Mouse (Mus musculus) frontal cortex, postnatal 10 days (tissue): ENCODE measurements around the gene Pde7b.

Experiments used
- DNase-seq, 2 experiments: peaks; one replicate each; pipeline ENCODE4 v3.0.0; 2022; ENCODE audit warnings: low spot score in 2 of 2, mixed read lengths in 1 of 2

Gene Pde7b

DNA sequence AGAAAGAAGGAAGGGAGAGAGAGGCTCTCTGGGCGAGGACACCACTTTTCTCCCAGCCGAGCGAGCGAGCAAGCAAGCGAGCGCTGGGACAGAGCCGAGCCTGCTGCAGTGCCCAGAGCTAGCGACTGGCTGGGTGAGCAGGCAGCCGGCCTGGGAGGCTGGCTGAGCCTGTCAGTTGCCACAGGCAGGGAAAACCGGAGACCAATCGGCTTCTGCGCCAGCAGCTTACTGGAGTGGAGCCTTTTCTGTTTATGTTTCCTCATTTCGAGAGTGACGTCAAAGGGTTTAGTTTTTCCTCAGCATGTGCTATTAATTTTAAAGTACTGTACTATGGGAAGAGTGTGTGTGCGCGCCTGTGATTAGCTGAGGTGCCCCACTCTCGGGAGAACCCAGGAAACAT, at the start of gene Pde7b:
Gene Pde7b, minus strand, starts transcription at position 173 of the 400 bp plus-strand sequence.
- peak; percentile 66 to 79 for DNase-seq

DNA sequence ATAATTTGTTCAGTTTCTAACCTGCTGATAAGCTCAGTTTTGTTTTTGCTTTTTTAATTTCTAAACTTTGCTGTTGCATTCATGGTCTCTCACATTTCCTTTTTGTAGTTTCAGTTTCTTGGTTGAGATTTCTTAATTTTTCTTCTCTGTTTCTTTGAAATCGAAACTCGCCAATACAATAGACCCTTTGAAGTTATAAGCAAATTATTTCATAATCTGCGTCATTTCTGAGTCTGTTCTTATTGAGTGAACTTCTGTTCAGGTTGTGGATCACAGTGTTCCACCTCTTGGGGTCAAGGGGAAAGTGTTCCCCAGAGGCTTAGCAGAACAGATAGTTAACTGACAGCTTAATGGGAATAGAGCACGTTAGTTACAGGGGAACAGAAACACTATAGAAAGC, 47.2 kb upstream of the Pde7b start:
- no peak for DNase-seq

DNA sequence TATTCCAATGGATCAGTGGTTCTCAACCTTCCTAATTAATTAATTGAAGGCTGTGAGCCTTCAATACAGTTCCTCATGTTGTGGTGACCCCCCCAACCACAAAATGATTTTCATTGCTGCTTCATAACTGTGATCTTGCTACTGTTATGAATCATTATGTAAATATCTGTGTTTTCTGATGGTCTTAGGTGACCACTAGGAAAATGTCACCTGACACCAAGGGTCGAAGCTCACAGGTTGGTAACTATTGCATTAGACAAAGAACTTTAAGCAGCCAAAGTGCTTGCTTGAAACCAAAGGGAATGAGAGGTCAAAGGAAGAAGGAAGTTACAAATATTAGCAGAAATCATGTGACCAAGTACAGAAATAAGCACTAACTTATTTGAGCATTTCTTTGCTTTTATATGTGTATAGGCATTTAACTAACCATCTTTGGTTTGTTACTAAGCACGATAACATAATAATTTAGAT, 45.6 kb upstream of the Pde7b start:
- DNase-seq: no peak

DNA sequence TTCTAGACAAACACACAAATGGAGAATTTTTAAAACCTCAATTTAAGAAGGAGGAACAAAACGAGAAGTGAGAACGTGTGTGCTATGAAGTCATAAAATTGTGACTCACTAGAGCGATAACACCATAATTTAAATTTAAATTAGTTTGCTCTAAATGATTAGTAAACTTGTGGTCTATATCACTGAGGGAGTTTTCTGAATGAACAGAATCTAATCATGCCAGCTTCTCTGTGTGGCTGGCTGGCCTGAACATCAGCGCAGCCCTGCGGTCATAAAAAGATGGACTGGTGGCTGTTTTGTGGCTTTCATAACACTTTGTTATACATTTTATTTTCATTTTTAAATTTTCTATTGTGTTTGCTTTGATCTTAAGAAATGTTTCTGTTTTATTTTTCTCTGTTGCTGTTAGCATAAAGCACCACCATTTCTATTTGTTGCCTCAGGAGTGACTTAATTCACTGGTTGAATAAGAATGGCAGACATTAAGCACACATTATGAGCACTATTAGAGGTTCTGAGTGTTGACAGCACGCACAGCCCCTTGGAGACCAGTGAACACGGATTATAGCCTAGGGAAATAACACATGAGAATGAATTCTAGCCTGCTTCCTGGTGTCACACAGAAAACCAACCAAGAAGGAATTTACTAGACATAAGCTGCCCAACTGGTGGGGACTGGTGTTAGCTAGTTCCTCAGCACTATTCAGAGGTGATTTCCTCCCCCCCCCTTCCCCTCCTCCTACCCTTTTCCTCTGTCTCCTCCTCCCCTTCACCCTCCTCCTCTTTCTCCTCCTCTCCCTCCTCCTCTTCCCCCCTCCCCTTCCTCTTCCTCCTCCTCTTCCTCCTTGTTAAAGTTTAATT, 44.9 kb upstream of the Pde7b start:
- DNase-seq: no peak

DNA sequence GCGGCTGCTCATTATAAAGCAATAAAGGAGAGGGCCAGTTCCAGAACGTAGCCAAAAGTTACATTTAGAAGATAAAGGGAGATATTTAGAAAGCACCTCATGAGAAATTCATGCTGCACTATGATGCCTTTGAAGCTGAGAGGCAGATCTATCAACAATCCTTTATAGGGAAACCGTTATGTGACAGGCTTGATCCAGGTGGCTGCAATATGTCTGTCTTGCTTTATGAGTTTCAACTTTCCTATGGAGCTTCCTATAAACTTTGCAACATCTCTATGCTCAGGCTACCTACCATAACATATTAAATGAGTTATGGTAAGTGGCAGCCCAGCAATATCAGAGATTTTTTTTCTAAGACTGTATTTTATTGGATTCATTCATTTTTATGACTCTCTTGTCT, 39.5 kb upstream of the Pde7b start:
- no peak for DNase-seq

DNA sequence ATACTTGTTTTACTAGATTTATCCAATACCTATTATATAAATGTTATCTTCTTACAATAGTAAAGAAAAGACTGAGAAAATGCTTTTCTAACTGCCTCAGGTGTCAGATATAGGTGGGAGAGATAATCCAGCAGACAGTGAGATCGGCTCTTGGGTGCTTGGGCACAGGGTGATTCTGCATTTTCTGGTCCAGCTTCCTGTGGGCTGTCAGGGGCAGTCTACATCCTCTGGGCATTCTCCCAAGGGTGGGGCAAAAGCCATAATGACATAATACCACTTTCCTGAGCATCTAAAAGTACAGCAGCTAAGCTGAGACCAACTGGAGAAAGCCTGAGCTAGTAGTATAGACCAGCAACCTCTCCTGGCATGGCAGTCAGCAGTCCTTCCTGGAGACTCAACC, 34.1 kb upstream of the Pde7b start:
- DNase-seq: no peak

DNA sequence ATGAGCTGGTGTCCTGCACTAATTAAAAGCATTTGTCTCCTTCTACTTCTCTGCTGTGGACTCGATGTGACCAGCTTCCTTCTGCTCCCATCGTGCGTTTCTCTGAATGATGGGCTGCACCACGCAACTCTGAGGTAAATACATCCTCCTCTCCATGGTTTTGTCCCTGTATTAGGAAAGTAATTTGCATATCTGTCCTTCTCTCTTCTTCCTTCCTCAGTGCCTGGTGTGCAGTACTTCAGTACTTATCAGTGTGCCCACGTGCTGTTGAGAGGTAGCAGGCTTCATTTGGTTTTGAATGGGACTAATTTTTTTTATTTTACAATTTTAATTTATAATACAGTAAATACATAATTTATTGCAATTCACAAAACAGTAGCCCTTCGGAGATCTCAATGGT, 33.4 kb upstream of the Pde7b start:
- no peak for DNase-seq

DNA sequence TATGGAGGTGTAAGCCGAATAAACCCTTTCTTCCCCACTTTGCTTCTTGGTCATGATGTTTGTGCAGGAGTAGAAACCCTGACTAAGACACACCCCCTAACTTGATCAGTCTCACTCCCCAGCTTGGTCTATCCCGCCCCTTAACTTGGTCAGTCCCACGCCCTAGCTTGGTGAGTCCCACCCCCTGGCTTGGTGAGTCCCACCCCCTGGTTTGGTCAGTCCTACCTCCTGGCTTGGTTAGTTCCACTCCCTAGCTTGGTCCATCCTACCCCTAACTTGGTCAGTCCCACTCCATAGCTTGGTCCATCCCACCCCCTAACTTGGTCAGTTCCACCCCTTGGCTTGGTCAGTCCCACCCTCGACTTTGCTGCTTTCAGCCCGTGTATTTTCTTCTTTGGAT, 31.3 kb upstream of the Pde7b start:
- no peak for DNase-seq

DNA sequence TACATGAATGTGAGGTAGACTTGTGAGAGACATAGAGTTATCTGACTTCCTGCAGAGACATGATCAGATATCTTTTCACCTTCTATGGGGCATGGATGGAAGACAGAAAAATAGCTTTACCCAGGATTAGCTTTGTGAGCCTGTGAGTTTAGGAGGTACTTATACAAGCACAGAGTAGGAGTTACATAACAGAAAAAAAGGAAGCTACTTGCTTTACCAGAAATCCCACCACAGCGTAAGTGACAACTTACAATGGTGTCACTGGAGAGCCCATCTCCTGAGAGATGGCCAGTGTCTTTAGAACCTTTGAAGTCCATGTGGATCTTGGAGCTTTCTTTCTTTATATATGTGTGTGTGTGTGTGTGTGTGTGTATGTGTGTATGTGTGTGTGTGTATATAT, 28.0 kb upstream of the Pde7b start:
- DNase-seq: no peak

DNA sequence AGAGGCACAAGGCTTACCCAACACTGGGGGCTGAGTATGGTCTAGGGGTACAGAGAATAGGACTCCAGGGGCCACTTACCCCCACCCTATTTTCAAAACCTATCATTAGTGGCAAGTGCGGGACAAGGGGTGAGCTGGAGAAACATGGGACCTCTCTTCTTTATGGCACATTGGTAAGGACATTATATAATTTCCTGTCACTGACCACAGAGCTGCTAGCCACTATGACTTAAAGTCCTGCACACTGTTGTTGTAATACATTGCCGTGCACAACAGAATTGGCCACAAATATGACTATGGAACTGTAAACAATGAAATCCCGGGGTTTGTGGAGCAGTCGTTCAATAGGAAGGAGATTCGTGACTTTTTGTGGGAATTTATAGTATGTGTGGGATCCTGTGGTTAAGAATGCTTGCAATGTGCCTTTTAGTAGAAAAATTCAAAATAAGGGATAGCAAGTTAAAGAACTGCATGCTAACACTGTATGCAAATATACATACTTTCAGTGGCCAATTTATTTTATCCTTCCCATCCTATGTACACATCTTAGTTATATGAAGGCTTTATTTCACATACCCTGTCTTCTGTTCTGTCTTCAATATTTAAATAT, 25.9 kb upstream of the Pde7b start:
- DNase-seq: no peak

DNA sequence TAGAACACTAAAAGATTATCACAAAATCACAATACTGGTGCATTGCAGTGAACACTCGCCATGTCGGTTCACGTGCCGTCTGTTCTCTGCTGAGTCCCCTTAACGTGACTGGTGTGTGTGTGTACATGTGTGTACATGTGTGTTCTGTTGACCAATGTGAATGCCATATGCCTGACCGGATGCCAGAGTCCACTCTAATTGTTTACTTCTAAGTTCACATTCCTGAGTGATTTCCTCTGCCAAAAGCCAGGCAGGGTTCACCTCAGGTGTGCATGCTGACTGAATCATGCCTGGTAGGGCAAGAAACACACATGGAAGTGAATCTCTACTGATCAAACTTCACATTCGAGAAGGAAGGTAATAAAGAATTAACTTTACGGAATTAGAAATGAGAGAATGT, 24.1 kb upstream of the Pde7b start:
- DNase-seq: no peak

DNA sequence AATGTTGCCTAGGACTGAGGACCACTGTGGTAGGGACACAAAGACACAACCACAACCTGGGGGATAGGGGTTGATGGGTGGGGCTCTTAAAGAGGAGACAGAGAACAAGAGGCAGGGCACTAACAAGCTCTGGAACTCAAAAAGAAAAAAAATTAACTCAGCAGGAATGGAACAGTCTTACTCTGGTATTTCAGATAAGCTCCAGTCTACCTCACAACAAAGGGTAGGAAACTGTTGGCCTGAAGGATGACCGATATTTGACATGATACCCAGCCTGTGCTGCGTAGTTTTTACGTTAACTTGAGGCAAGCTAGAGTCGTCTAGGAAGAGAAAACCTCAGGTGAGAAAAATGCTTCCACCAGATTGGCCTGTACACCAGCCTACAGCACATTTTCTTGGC, 22.4 kb upstream of the Pde7b start:
- DNase-seq: no peak

DNA sequence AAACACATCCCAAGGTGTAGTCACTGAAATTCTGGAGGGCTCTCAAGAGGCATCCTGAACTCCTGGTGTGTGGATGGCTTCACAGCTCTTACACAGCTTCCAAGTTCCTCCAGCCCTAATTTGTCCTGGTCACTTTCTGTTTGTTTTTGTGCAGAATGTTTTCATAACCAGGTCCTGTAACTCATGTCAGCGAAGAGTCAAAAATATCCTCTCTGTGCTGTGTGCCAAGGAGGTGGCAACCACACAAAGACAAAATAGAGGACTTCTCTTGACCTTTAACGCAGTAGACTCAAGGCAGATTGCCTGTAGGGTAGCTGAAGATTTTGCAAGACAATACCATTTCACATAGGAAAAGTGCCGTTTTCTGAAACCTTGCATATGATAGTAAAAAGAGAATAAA, 14.9 kb upstream of the Pde7b start:
- no peak for DNase-seq

DNA sequence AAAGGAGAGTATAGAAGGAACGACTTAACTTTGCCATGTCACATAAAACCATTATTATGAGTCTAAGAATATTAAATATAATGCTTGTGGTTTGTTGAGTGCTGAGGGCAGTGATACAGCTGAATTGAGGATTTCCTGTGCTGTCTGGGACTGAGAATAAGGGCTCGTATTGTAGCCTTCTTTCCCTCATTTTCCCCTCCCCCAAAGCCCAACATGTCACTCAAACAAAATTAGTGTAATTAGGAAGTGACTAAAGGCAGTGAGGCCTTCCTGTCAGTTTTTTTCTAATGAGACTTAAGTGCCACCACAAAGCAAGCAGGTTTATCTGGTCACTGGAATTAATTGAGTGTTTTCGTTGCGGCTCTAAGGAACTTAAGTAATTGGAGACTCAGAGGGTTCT, 12.3 kb upstream of the Pde7b start:
- no peak for DNase-seq

DNA sequence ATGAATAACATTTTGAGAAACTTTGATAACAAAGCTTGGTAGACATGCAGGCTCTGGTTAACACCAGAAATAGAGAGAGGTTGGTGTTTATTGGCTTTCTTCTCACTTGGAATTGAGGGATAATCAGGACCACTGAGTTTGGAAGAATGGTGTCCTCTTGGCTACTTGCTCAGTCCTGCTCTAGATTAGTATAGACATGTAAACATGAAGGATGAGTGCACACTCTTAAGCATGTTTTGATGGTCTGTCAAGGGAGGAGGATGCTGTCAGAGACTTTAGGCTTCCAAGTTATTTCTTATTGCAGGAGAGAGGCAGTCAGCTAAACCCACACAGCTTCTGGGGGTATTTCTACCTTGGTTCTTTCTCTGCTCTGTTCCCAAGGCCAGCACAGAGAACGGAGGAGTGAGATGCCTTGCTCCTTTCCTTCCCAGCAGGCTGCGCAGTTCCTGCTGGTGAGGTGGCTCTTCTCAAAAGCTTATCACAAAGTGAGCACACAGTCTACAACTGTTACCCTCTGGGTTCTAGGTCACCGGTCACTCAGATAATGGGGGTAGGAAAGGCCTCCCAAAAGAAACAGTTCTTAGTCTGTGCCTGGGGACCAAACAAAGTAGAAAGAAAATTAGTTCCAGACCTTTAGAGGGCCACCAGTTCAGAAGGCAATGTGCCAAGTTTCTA, 11.0 kb upstream of the Pde7b start:
- no peak for DNase-seq

DNA sequence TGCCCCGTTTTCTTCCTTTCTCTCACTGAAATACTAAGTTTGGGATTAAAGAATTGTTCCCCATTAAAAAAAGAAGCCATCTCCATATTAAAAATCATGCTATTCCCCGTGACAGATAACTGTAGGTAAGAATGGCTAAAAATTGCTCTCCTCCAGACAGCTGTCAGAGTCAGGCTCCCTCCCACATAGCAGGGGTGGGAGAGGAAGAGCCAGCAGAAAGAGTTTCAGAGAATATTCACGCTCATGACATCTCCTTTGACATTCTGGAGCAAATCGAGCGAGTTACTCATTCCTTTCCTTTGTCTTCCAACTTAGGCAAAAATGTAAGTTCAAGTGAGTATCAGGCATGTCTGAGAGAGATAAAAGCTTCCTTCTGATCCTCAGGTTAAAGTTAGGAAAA, 8.7 kb upstream of the Pde7b start:
- DNase-seq: no peak

DNA sequence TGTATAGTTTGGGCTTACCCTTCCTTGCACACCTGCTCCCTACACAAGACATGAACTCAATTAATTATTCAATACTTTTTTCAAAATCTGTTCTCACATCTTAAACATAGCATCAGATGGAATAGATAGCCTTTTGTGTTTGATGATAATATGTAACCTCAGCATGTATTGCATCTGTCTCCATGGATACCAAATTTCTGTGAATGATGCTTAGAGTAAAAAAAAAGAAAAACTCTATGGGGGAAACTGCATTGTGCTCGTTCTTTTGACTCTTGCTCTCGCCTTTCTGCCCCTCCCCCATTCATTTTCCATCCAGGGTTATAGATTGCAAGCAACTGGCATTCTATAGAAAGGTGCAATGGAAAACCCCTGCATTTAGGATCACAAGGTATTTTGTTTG, 7.3 kb upstream of the Pde7b start:
- DNase-seq: no peak

DNA sequence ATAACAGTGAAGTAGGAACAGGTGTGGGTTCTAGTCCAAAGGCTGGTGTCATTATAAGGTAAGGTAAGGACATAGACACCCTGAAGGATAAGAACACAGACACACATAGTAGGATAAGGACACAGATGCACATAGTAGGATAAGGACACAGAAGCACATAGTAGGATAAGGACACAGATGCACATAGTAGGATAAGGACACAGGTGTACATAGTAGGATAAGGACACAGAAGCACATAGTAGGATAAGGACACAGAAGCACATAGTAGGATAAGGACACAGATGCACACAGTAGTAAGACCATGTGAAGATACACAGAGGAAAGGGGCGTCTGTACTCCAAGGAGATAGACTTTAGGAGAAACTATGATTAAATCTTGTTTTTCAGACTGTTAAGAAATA, 5.2 kb upstream of the Pde7b start:
- DNase-seq: no peak

DNA sequence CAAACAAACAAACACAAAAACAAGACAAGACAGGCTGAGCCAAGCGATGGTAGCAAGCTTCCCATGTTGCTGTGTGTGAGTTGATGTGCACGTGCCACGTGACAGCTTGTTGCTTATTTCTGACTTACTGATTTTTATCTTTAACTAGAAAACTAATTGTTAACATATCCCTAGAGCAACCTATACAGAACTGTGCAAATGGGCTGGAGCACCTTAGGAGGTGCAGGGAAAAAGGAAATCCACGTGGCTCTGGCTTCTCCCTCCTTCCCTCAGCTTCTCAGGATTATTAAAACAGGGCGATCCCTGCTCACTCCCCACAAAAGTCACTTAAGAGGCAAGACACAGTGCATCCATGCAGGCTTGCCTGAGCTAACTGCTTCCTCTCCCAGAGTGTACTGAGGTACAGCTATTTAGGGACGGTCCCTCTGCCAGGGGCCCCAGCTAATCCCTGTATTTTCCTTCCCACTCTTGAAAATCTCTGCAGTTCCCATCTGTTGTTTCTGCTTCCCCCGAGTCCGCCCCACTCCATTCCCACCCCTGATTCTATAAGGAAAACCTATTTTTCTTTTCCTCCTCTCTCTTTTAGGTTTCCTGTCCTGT, 606 bp upstream of the Pde7b start:
- no peak for DNase-seq

DNA sequence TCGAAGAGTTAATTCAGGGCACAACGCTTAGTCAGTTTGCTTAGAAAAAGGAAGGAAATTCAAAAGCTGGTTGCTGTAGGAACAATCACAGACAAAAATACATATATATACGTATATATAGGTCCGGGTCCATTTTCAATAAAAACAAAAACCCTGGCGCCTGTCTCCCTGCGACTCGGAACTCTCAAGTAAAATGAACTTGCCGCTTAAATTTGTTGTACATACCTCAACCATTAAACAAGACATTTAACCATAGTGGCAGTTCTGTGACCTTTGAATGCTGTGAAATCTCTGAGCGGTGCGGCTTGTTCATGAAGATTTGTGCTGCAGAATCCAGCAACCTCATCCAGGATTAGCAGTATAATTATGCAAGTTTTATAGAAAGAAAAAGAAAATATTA, 427 bp downstream of the Pde7b start:
- DNase-seq: no peak

DNA sequence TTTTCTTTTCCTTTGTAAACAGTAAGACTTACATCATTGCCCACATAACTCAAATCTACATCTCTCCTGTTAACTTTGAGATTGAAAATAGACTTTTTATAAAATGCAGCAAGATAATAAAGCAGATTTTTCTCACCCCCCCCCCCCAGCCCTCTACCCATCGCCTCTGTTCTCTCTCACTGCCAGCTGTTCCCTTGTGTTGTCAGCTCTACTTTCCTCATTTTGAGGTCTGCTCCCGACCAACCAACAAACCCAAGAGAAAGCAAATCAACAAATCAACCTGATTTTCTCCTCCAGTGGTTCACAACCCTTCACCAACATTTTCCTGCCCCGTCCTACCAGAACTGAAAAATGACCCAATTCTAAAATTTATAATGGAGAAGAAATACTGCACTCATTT, 916 bp downstream of the Pde7b start:
- DNase-seq: no peak

DNA sequence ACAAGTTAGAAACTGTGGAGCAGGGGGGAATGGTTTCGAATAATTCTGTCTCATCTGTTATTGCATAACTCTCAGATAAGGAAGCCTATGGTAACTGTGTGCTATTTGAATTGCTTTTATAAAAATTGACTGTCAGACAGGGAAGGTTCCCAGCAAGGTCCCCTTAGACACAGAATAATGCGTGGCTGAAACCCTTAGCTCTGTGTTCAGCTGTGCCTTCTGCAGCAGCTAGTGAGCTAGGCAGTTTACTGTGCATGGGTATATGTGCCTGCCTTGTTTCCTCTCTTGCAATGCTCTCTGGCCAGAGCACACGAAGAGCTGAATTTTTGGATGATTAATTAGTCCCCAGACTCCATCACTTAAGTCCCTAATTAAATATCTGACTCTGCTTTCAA, 1.4 kb downstream of the Pde7b start:
- DNase-seq: no peak
